Mouse (Mus musculus) E14TG2a.4 (cell line): ENCODE results near the gene Aar2.

ENCODE experiments used
- H3K27me3 ChIP-seq: 2 replicates; pipeline ENCODE4 v1.6.1; 2014; ENCODE audit warnings: low read length, control low read depth; ENCODE audit not compliant: insufficient read depth
- H3K36me3 ChIP-seq: 2 replicates; pipeline ENCODE4 v1.6.1; 2014; ENCODE audit warnings: low read length, control low read depth; ENCODE audit not compliant: insufficient read depth
- H3K4me1 ChIP-seq: replicated peaks from 2 replicates; pipeline ENCODE4 v1.6.1; 2014; ENCODE audit warnings: low read depth, low read length, control low read depth
- H3K4me3 ChIP-seq: replicated peaks from 2 replicates; pipeline ENCODE4 v1.5.1; 2014; ENCODE audit warnings: mild to moderate bottlenecking, low read length
- H3K9me3 ChIP-seq: 2 replicates; pipeline ENCODE4 v1.6.1; 2014; ENCODE audit warnings: low read length, control low read depth
- CTCF ChIP-seq: conservative IDR thresholded peaks from 2 replicates; pipeline ENCODE4 v1.5.1; 2014; ENCODE audit warnings: low read length
- NANOG ChIP-seq: IDR thresholded peaks from 2 replicates; pipeline ENCODE4 v1.6.1; 2014; ENCODE audit warnings: borderline replicate concordance, low read length, mixed read lengths
- POU5F1 ChIP-seq: IDR thresholded peaks from 2 replicates; pipeline ENCODE4 v1.6.1; 2014; ENCODE audit warnings: low read length, borderline replicate concordance

Gene Aar2

GRCm38 (mm10) chr2:156580507-156580906 is 33.1 kb downstream of the Aar2 start:
- no peaks in the 10 kb centered on the region for H3K9me3 ChIP-seq
- no peaks in the 10 kb centered on the region for H3K36me3 ChIP-seq
- no peak for TF ChIP-seq CTCF
- TF ChIP-seq NANOG, result no peak
- TF ChIP-seq POU5F1, result no peak
- peaks cover 16% of the 10 kb centered on the region for H3K4me1 ChIP-seq
- H3K27me3 ChIP-seq, result peaks cover 20% of the 10 kb centered on the region
- H3K4me3 ChIP-seq, result no peak overlapping the region

GRCm38 (mm10) chr2:156581244-156581643 is 33.9 kb downstream of the Aar2 start:
- Histone ChIP-seq H3K9me3 (no peaks in the 10 kb centered on the region), H3K27me3 (peaks cover 20% of the 10 kb centered on the region), H3K4me1 (peaks cover 20% of the 10 kb centered on the region), H3K4me3 (no peak overlapping the region), H3K36me3 (no peaks in the 10 kb centered on the region)
- TF ChIP-seq CTCF, result no peak
- no peak for TF ChIP-seq NANOG
- TF ChIP-seq POU5F1, result no peak

GRCm38 (mm10) chr2:156582887-156583286 is 35.5 kb downstream of the Aar2 start:
- Histone ChIP-seq H3K4me1 (peaks cover 24% of the 10 kb centered on the region), H3K9me3 (no peaks in the 10 kb centered on the region), H3K36me3 (no peaks in the 10 kb centered on the region), H3K27me3 (peaks cover 20% of the 10 kb centered on the region), H3K4me3 (no peak overlapping the region)
- TF ChIP-seq NANOG, result no peak
- no peak for TF ChIP-seq CTCF
- TF ChIP-seq POU5F1, result no peak

- H3K4me1 ChIP-seq, result peaks cover 26% of the 10 kb centered on the region
- no peak for TF ChIP-seq NANOG
- TF ChIP-seq CTCF, result peak; percentile 30
- no peak for TF ChIP-seq POU5F1
- H3K36me3 ChIP-seq, result no peaks in the 10 kb centered on the region
- H3K4me3 ChIP-seq, result no peak overlapping the region
- no peaks in the 10 kb centered on the region for H3K9me3 ChIP-seq
- H3K27me3 ChIP-seq, result peaks cover 12% of the 10 kb centered on the region
These were observed 36.9 kb downstream of the Aar2 start for GRCm38 (mm10) chr2:156584154-156584796.

GRCm38 (mm10) chr2:156584797-156585471 is 37.5 kb downstream of the Aar2 start:
- Histone ChIP-seq H3K36me3 (no peaks in the 10 kb centered on the region), H3K4me3 (no peak overlapping the region), H3K9me3 (no peaks in the 10 kb centered on the region), H3K4me1 (peaks cover 25% of the 10 kb centered on the region), H3K27me3 (peaks cover 10% of the 10 kb centered on the region)
- TF ChIP-seq CTCF (no peak), NANOG (no peak), POU5F1 (no peak)

- Histone ChIP-seq H3K9me3 (no peaks in the 10 kb centered on the region), H3K4me3 (no peak overlapping the region), H3K4me1 (peaks cover 19% of the 10 kb centered on the region), H3K36me3 (no peaks in the 10 kb centered on the region), H3K27me3 (no peaks in the 10 kb centered on the region)
- TF ChIP-seq NANOG (no peak), CTCF (no peak), POU5F1 (no peak)
These were observed 42.1 kb downstream of the Aar2 start for GRCm38 (mm10) chr2:156589481-156589880.

- TF ChIP-seq NANOG (no peak), POU5F1 (no peak), CTCF (no peak)
These were observed 47.7 kb downstream of the Aar2 start for GRCm38 (mm10) chr2:156594987-156595490.

GRCm38 (mm10) chr2:156602581-156602980 is 55.2 kb downstream of the Aar2 start:
- no peaks in the 10 kb centered on the region for H3K36me3 ChIP-seq
- peaks cover 6% of the 10 kb centered on the region for H3K9me3 ChIP-seq
- no peak overlapping the region for H3K4me3 ChIP-seq
- TF ChIP-seq NANOG (no peak), CTCF (no peak), POU5F1 (no peak)
- H3K4me1 ChIP-seq, result peaks cover 31% of the 10 kb centered on the region
- peaks cover 26% of the 10 kb centered on the region for H3K27me3 ChIP-seq

More at GRCm38 (mm10) chr2:156594987-156595490, 47.7 kb downstream of the Aar2 start:
- Histone ChIP-seq H3K9me3 (no peaks in the 10 kb centered on the region), H3K36me3 (no peaks in the 10 kb centered on the region), H3K4me3 (no peak overlapping the region), H3K27me3 (no peaks in the 10 kb centered on the region), H3K4me1 (peaks cover 4% of the 10 kb centered on the region; the same call in 1 of the 2 replicates)
